Mouse (Mus musculus) kidney, adult 10 weeks (tissue): ENCODE data around the gene Scgb1b17. TPM values are rescaled to one million over a fixed set of nuclear protein-coding genes. Genes with fewer than 3 reads are reported as not detected.

Experiments
- polyA plus RNA-seq: library from polyadenylated mRNA; stranded (reverse); fragments of 350-450 nt; fragmentation: Illumina TruSeq; extraction: RNeasy Lipid Tissue Mini Kit (QIAGEN cat#74804); gene quantifications from one replicate; pipeline ENCODE4 v1.2.3, GENCODE M21; 2014; ENCODE audit warnings: low read depth, low replicate concordance

The Scgb1b17 gene
- polyA plus RNA-seq: not detected

DNA sequence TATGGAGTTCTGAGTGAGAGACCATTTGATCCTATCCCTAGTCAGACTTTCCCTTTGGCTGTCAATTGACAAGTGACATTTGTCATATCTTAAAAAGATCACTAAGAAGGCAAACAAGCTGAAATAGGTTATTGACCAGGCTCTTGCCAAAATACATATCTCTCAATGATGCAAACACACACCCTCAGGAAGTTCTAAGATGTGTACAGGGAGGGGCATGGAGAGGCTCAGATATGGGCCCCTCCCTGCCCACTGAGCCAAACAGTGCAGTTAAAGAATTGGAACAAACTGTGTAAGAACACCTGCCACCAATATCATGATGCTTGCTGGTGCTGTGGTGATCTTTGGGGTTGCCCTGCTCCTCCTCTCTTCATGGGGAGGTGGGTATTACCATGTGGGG lies at the start of gene Scgb1b17:
Gene Scgb1b17 (plus strand): TSS at position 301 of the 400 bp plus-strand sequence.

DNA sequence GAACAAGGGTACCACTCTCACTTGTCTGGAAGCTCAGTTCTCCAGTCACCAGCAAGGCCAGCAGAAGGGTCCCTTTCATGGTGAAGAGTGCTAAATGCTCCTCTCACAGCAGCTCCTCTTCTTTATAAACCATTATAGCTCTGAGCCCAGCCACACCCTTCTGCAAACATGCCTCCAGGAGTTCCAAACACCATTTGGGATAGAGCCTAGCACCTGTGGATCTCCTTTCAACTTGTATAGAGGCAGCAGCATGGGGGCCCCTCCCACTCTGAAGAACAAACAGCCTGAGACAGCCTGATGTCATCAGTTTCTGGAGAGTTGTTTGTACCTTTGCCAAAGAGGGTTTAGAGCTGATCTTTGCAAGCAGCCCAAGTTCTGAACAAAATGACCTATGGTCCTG lies 6.8 kb upstream of the Scgb1b17 start, which contains the start of gene Scgb2b17:
Gene Scgb2b17 (minus strand): TSS at position 101 of the 400 bp plus-strand sequence.

Other genes with a start within 250 kb of the Scgb1b17 start
- not detected for gene Scgb2b15, start 233.8 kb upstream of the Scgb1b17 start, polyA plus RNA-seq
- gene Scgb1b15, start 226.9 kb upstream of the Scgb1b17 start, polyA plus RNA-seq: not detected
- not detected for gene Scgb2b17, start 6.9 kb upstream of the Scgb1b17 start, polyA plus RNA-seq
- not detected for gene Scgb2b18, start 110.4 kb downstream of the Scgb1b17 start, polyA plus RNA-seq
- not detected for gene Scgb1b18, start 122.1 kb downstream of the Scgb1b17 start, polyA plus RNA-seq
- gene Scgb2b19, start 216.9 kb downstream of the Scgb1b17 start, polyA plus RNA-seq: not detected
- gene Scgb1b19, start 223.8 kb downstream of the Scgb1b17 start, polyA plus RNA-seq: not detected